Mouse (Mus musculus) spleen, adult 12 weeks (tissue): ENCODE data around the gene Pole.

Experiments
- DNase-seq: peaks from one replicate; pipeline ENCODE4 v3.0.0; 2022; ENCODE audit warnings: low spot score

Pole gene

GRCm38 (mm10) chr5:110344524-110344923 is 58.4 kb downstream of the Pole start, which contains the start of gene Lrcol1:
Gene Lrcol1, plus strand, starts transcription at chr5:110344730.
- no peak for DNase-seq

- DNase-seq: no peak
Measured at GRCm38 (mm10) chr5:110345553-110345952, 59.4 kb downstream of the Pole start.

- DNase-seq: no peak
Measured at GRCm38 (mm10) chr5:110347006-110347405, 60.9 kb downstream of the Pole start.

GRCm38 (mm10) chr5:110354716-110355115 is 68.6 kb downstream of the Pole start:
- DNase-seq: no peak

GRCm38 (mm10) chr5:110357531-110358179 is 71.5 kb downstream of the Pole start:
- peak; percentile 60 for DNase-seq

- DNase-seq: no peak
Measured at GRCm38 (mm10) chr5:110361465-110361864, 75.4 kb downstream of the Pole start.

- DNase-seq: no peak
Measured at GRCm38 (mm10) chr5:110362813-110363178, 76.7 kb downstream of the Pole start.

GRCm38 (mm10) chr5:110363179-110363821 is 77.2 kb downstream of the Pole start:
- peak; percentile 32 for DNase-seq

- no peak for DNase-seq
Measured at GRCm38 (mm10) chr5:110363822-110364545, 77.9 kb downstream of the Pole start.

GRCm38 (mm10) chr5:110376802-110377433 is 90.8 kb downstream of the Pole start:
- DNase-seq: peak; percentile 44

GRCm38 (mm10) chr5:110378181-110378583 is 92.1 kb downstream of the Pole start:
- no peak for DNase-seq

- DNase-seq: no peak
Measured at GRCm38 (mm10) chr5:110379086-110379485, 93.0 kb downstream of the Pole start.

- no peak for DNase-seq
Measured at GRCm38 (mm10) chr5:110379823-110380222, 93.7 kb downstream of the Pole start.

- DNase-seq: no peak
Measured at GRCm38 (mm10) chr5:110384491-110384890, 98.4 kb downstream of the Pole start.

GRCm38 (mm10) chr5:110385263-110385662 is 99.2 kb downstream of the Pole start:
- DNase-seq: no peak

- DNase-seq: no peak
Measured at GRCm38 (mm10) chr5:110386371-110387330, 100.5 kb downstream of the Pole start.
